Mouse (Mus musculus) frontal cortex, postnatal 36 days (tissue): ENCODE data around the gene Jpt1.
"Not testable (repeated sequence)": the region's sequence is repeated elsewhere in the genome, so short reads cannot be mapped to it uniquely, and the experiment has no call there.

Experiments
- DNase-seq, 2 experiments: peaks; one replicate each; pipeline ENCODE4 v3.0.0; 2022; ENCODE audit warnings: low spot score in 2 of 2

Gene Jpt1

DNA sequence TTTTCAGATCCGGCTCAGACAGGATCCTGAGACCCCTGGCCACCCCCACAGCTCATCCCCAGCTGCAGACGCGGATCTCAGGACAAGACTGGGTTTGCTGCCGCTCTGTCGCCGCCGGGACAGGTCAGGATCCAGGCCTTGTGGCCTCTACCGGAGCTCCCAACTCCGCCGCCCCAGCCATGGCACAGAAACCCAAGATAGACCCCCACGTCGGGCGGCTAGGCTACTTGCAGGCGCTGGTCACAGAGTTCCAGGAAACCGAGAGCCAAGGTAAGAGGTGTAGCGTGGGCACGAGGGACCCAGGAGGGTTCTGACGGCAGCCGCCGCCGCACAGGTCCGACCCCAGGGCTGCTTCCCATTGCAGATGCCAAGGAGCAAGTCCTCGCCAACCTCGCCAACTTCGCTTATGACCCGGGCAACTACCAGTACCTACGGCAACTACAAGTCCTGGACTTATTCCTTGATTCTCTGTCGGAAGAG, 38.4 kb downstream of the Jpt1 start:
- no peak for DNase-seq

- DNase-seq, result peak; percentile 93 to 95
These were observed 39.0 kb downstream of the Jpt1 start, which contains the start of gene Armc7 for GRCm38 (mm10) chr11:115475025-115475757. Gene Armc7 (plus strand): TSS chr11:115475667.

- DNase-seq, result peak; percentile 98 to 99
These were observed 40.4 kb downstream of the Jpt1 start for GRCm38 (mm10) chr11:115473626-115474275.

DNA sequence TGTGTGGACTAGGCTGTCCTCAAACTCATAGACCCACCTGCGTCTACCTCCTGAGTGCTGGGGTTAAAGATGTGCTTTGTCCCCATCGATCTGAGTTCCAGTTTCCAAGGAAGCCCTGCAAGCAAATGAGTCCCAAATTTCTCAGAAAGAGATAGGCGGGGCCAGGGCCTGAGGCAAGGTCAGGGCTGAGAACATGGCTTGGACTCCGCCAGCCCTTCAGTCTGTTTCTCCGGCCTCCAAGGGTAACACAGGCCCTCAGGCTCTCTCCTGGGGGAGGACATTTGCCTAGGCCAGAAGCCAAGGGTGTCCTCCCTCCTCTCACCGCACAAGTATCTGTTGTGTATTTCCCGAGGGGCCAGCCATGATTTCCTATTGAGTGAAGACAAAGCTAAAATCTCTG, 42.0 kb downstream of the Jpt1 start:
- DNase-seq, result no peak

DNA sequence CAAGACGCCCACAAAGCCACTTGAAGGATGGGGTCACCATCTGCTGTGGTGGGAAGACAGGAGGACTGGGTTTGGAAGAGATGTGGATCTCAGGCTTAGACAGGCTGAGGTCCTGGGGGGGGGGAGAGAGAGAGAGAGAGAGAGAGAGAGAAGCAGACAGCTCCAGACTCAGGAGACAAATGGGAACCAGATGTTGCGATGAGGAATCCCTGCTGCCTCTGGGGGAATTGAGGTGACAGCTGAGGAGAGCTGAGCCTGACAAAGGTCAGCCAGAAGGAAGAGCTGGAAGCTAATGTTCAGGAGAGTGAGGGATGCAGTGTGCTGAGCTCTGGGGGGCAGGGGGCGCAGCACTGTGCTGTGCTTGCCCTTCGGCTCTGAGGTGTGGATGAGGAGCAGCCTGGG, 47.0 kb downstream of the Jpt1 start:
- no peak for DNase-seq

DNA sequence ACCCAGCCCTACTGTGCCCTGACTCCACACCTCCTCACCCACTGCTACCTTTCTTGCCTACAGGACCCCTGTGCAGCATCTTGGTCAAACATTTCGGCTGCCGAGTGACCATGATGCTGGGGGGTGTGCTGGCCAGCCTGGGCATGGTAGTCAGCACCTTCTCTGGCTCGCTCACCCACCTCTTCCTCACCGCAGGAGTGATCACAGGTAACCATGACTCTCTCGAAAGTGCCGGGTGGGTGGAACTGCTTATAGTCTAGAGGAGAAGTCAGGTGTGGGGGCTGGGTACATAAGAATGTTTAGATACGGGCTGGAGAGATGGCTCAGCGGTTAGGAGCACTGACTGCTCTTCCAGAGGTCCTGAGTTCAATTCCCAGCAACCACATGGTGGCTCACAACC, 49.3 kb downstream of the Jpt1 start:
- no peak for DNase-seq

GRCm38 (mm10) chr11:115463397-115463796, 50.8 kb downstream of the Jpt1 start:
- no peak for DNase-seq

- no peak for DNase-seq
These were observed 51.8 kb downstream of the Jpt1 start, which contains the start of gene Slc16a5 for GRCm38 (mm10) chr11:115462243-115462891. Gene Slc16a5 (plus strand): TSS chr11:115462474.

GRCm38 (mm10) chr11:115461846-115462242, 52.3 kb downstream of the Jpt1 start:
- no peak for DNase-seq

GRCm38 (mm10) chr11:115460976-115461375, 53.2 kb downstream of the Jpt1 start:
- DNase-seq, result no peak

GRCm38 (mm10) chr11:115457405-115457804, 56.8 kb downstream of the Jpt1 start:
- no peak for DNase-seq

GRCm38 (mm10) chr11:115456182-115456581, 58.0 kb downstream of the Jpt1 start:
- no peak for DNase-seq

DNA sequence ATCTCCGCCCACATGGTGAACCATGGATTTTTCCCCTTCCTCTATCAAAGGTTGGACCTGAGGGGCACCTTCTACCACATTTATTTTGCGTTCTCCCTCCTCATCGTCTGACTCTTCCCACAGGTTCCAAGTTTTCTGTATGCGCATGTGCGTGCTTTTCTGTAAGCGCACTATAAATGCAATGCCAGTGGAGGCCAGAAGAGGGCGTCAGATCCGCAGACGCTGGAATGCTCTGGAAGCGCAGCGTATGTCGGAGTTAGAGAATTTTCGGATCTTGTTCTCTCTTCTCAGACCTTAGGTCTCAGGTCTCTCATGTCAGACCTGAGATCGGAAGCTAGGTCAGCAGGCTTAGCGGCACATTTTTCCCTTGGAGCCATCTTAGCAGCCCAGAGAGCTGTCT, 58.6 kb downstream of the Jpt1 start:
- DNase-seq, result no peak

DNA sequence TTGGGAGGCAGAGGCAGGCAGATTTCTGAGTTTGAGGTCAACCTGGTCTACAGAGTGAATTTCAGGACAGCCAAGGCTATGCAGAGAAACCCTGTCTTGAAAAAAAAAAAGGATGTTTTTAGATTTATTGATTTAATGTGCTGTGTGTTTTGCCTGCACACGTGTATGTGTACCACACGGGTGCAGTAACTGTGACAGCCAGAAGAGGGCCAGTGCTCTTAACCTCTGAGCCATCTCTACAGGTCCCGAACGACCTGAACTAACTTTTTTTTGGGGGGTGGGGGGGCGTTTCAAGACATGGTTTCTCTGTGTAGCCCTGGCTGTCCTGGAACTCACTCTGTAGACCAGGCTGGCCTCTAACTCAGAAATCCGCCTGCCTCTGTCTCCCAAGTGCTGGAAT, 59.4 kb downstream of the Jpt1 start:
- DNase-seq, result not testable (repeated sequence)

DNA sequence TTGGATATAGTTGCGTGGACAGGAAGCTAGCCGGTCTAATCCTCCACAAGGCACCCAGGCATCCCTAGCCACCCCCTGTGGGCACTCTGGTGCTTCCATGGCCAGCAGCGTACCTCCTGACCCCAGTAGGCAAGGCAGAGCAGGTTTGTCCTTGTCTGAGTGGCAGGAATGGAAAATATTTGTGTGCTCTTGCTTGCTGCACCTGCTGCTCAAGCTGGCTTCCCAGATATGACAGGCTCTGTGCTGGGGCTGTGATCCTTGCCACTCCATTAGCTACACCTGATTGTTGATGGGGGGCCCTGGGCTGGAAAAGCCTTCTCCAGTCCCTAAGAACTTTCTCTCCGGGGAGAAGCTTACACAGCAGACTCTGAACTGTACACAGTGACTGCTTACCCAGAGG, 60.9 kb downstream of the Jpt1 start:
- DNase-seq, result no peak

DNA sequence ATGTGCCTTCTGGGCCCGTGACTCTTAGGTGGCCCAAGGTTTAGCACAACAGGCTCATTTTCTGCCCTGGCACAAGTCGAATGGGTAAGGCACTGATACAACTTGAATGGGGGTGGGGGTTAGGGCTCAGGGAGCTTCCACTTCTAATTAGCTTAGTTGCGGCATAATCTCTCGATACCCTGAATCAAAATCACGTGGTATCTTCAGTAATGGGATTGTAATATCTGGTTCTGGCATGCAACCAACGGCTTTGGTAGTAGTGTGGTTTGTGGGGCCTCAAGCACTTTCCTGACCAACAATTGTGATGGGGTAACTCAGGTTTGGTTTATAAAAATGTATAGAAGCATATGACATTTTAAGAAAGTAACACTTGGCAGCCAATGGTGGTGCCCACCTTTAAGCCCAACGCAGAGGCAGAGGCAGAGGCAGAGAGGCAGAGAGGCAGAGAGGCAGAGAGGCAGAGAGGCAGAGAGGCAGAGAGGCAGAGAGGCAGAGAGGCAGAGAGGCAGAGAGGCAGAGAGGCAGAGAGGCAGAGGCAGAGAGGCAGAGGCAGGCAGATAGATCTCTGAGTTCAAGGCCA, 61.8 kb downstream of the Jpt1 start:
- no peak for DNase-seq

DNA sequence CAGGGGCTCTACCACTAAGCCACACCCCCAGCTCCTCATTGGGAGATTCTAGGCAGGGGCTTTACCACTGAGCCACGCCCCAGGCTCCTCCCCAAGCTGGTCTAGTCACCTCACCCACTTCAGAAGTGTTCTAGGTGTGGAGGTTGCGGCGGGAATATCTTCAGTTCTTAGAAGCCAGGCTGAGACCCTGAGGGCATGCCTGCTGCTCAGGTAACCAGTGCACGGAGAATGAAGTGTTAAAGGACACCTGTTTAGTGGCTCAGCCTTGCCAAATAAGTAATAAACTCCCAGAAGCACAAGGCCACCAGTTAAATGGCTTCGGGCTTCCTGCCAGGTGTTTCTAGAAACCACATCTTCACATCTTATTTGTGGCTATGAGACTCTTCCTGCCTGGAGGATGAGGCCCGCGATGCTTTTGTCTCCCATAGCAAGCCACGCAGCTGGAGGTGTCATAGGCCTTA, 62.4 kb downstream of the Jpt1 start:
- DNase-seq, result no peak

DNA sequence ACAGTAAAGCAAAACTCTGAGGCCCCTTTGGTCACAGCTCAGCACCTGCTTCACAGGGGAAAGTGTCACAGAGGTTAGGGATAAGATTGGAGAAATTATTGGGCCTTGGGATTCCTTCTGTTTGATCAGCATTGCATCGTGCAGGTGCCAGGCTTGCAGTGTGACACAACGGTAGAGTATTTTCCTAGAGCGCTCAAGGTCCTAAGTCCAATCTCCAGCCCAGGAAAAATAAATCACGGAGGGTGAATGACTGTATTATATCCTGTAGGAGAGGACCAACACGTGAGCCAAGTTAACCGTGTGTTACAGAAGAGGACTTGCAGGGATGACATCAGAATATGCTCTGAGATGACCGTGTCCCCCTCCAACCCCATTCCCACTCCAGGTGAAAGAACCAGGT, 64.0 kb downstream of the Jpt1 start:
- no peak for DNase-seq

GRCm38 (mm10) chr11:115448998-115449397, 65.2 kb downstream of the Jpt1 start:
- DNase-seq, result no peak

- no peak for DNase-seq
These were observed 66.1 kb downstream of the Jpt1 start for GRCm38 (mm10) chr11:115448075-115448474.
